Mouse (Mus musculus) hindbrain, postnatal 0 days (tissue): ENCODE results near the gene Rnf217. TPM values are rescaled to one million over a fixed set of nuclear protein-coding genes. Genes with fewer than 3 reads are reported as not detected.

Experiments used
- ATAC-seq: fragments of 200-750 bp; cut with Nextera tagmentation; 2 replicates; pipeline ENCODE4 v1.8.0; 2017; ENCODE audit warnings: mild to moderate bottlenecking, moderate TSS enrichment, moderate library complexity
- DNase-seq: peaks from one replicate; pipeline ENCODE4 v3.0.0-alpha.2; 2015; ENCODE audit warnings: low spot score
- H3K27ac ChIP-seq: fragments of 300-500 bp; sonication (generic); 2 replicates; pipeline ENCODE4 v1.5.1; 2014; ENCODE audit warnings: mild to moderate bottlenecking
- H3K27me3 ChIP-seq: fragments of 300-500 bp; sonication (generic); 2 replicates; pipeline ENCODE4 v1.6.1; 2014; ENCODE audit warnings: low read length, mixed read lengths; ENCODE audit not compliant: insufficient read depth
- H3K36me3 ChIP-seq: fragments of 300-500 bp; sonication (generic); 2 replicates; pipeline ENCODE4 v1.6.1; 2014; ENCODE audit warnings: low read length, mixed read lengths; ENCODE audit not compliant: insufficient read depth
- H3K4me1 ChIP-seq: fragments of 300-500 bp; sonication (generic); 2 replicates; pipeline ENCODE4 v1.6.1; 2014; ENCODE audit warnings: antibody characterized with exemption, low read length, mixed read lengths; ENCODE audit not compliant: insufficient read depth
- H3K4me2 ChIP-seq: fragments of 300-500 bp; sonication (generic); 2 replicates; pipeline ENCODE4 v1.6.1; 2014; ENCODE audit warnings: low read depth, mild to moderate bottlenecking, low read length, moderate library complexity, mixed read lengths
- H3K4me3 ChIP-seq: fragments of 300-500 bp; sonication (generic); 2 replicates; pipeline ENCODE4 v1.5.1; 2014; ENCODE audit warnings: low read length
- H3K9ac ChIP-seq: fragments of 300-500 bp; sonication (generic); replicated peaks from 2 replicates; pipeline ENCODE4 v1.6.1; 2014; ENCODE audit warnings: mild to moderate bottlenecking, low read length, moderate library complexity, mixed read lengths
- H3K9me3 ChIP-seq: fragments of 300-500 bp; sonication (generic); 2 replicates; pipeline ENCODE4 v1.6.1; 2016; ENCODE audit warnings: low read length, mixed read lengths
- CTCF ChIP-seq: IDR thresholded peaks from 2 replicates; pipeline ENCODE4 v1.5.1; 2016; ENCODE audit warnings: antibody characterized with exemption, control low read depth, low read depth
- WGBS: fragments of 180-500 bp; shearing (Covaris S2); extraction: QIAGEN DNeasy Blood & Tissue Kit; methylation state at CpG from one replicate; pipeline ENCODE4 v1.1.7; 2014; 5-methylcytosine and 5-hydroxymethylcytosine counted together
- polyA plus RNA-seq: library from polyadenylated mRNA; unstranded; fragments of >200 nt; fragmentation: Nextera tagmentation; extraction: Ambion mirVana; gene quantifications from 2 replicates; pipeline ENCODE4 v1.2.1, GENCODE M21; 2015
- total RNA-seq: library from RNA; depleted of rRNA; stranded (reverse); fragments of >200 nt; gene quantifications from 2 replicates; pipeline ENCODE4 v1.2.3, GENCODE M21; 2014; rRNA removed

The Rnf217 gene
- total RNA-seq, result 10.5 and 11.2 TPM in 2 replicates
- polyA plus RNA-seq, result 1.8 TPM in 2 replicates

DNA sequence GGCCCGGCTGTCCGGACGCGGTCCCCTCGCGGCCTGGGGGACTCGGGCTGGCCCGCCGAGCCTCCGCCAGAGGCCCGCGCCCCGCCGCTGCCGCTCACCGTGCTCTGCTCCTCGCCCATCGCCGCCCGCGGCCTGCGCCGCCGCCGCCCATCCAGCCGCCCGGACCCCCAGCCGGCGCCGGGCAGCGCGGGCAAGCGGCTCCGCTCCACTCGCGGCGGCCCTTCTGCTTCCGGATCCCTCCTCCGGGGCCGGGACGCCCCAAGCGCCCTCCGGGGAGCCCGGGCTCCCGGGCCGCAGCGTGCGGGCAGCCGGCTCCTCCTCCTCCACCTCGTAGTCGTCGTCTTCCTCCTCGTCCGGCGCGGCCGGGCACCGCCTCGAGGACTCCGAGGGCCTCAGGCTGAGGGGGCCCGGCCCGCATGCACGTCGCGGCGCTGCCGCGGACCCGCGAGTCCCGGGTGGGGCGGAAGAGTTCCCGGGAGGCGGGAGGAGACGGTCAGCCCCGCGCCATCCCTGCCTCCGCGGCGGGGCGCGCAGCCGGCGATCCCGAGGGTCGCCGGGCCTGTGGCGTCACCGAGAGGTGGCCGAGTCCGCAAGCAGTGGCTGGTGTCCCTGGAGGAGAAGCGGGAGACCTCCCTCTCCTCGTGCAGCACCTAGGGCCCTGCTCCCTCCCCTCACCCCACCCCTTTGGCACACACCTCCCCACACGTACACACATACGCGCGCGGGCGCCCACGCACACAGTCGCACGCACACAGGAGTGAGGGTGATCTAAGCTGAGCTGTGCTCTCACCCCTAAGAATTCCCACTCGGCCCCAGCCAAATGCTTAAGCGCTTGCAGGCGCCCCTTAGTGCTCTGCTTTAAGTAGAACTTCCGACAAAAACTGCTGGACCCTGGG is at the start of gene Rnf217:
Gene Rnf217, minus strand, starts transcription at position 119 of the 896 bp plus-strand sequence.
- TF ChIP-seq CTCF, result no peak
- ATAC-seq (peak; percentile 88), DNase-seq (peak; percentile 77)
- Histone ChIP-seq H3K4me1 (peaks cover 21% of the 10 kb centered on the region), H3K27ac (peak within 1 kb of the TSS; percentile 86), H3K27me3 (no peaks in the 10 kb centered on the region), H3K4me2 (peak within 1 kb of the TSS; percentile 81), H3K9me3 (no peaks in the 10 kb centered on the region), H3K36me3 (no peaks in the 10 kb centered on the region), H3K4me3 (peak within 1 kb of the TSS; percentile 89), H3K9ac (peak within 1 kb of the TSS; percentile 94)
- WGBS, result under 1% methylated on average over 80 of the region's 106 CpGs

DNA sequence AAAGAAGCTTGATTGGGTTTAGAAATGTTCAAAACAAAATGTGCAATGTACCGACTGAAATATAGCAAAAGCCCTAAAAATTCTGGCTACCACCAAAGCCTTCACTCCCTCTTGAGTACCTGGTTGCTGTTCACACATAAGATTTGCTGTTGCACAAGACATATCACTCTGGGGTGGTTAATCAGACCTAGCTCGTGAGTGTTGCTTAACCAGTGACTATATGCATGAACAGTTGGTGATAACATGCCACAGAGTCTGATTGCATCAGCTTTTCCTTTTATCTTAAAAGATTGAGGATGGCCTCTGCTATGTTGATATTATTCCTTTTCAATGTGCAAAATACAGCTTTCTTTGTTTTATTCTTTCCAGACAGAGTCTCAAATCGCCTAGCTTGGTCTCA is 38.3 kb upstream of the Rnf217 start:
- Histone ChIP-seq H3K9me3 (no peaks in the 10 kb centered on the region), H3K4me3 (no peak overlapping the region), H3K4me1 (no peaks in the 10 kb centered on the region), H3K9ac (no peak overlapping the region), H3K36me3 (no peaks in the 10 kb centered on the region), H3K27me3 (no peaks in the 10 kb centered on the region), H3K4me2 (no peak overlapping the region), H3K27ac (no peak overlapping the region)
- ATAC-seq, result no peak
- TF ChIP-seq CTCF, result no peak
- no peak for DNase-seq
- WGBS, result 89% methylated on average over 3 of the region's 3 CpGs

DNA sequence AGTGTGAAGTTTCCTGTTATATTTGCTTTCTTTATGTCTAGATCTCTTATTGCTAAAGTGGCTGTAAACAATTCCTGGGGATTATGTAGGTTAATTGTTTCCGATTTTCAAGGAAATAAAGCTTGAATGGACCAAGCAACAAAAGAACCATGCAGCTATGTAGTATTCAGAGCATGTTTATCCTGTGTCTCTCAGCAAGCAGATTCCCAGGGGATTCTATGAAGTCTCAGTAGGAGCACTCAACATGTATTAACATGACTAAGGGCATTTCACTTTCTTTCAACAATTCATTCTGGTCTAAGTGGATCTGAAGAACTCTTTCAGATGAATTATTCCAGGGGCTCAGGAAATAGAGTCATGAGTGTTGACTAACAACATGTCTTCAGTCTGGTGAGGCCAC is 37.1 kb upstream of the Rnf217 start:
- Histone ChIP-seq H3K9me3 (no peaks in the 10 kb centered on the region), H3K4me1 (no peaks in the 10 kb centered on the region), H3K27ac (no peak overlapping the region), H3K9ac (no peak overlapping the region), H3K27me3 (no peaks in the 10 kb centered on the region), H3K4me2 (no peak overlapping the region), H3K36me3 (no peaks in the 10 kb centered on the region), H3K4me3 (no peak overlapping the region)
- TF ChIP-seq CTCF, result no peak
- DNase-seq, result no peak
- ATAC-seq, result no peak
- WGBS, result 33% methylated on average over 1 of the region's 1 CpGs

DNA sequence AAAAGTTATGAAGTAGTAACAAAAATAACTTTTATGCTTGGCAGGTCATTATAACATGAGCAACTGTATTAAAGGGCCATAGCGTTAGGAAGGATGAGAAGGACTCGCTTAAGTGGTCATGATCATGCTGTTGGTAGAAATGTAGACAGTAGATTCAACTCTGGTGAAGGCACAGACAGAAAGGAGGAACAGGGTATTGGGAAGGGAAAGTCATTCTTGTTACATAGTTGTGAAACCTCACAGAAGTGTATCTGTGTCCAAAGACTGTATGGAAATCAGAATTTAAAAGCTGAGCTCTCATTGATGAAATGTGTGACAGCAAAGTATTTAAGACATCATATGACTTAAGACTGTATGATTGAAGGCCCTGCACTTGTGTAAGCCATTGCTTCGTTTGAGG is 26.1 kb upstream of the Rnf217 start:
- Histone ChIP-seq H3K36me3 (no peaks in the 10 kb centered on the region), H3K27me3 (no peaks in the 10 kb centered on the region), H3K4me3 (no peak overlapping the region), H3K27ac (no peak overlapping the region), H3K4me2 (no peak overlapping the region), H3K9ac (no peak overlapping the region), H3K9me3 (no peaks in the 10 kb centered on the region), H3K4me1 (no peaks in the 10 kb centered on the region)
- 89% methylated on average over 3 of the region's 3 CpGs for WGBS
- ATAC-seq (no peak), DNase-seq (no peak)
- no peak for TF ChIP-seq CTCF

DNA sequence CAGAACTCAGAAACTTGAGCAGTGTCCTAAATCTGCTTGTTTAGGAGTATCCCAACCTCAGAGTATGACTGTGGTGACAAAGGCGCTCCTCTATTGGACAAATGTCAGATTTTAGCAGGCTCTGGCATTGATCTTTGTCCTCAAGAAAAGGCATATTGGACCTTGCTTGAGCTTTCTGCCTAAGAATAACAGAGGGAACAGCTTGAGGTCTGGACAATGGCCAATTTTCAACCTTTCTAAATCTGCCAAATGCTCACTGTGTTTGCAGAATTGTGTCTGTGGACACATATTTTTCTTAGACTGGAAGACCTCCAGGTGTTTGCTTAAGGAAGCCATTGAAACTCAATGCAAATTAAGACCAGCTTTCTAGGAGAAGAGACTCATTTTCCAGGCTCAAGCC is 23.0 kb upstream of the Rnf217 start:
- Histone ChIP-seq H3K27ac (no peak overlapping the region), H3K36me3 (no peaks in the 10 kb centered on the region), H3K4me2 (no peak overlapping the region), H3K27me3 (no peaks in the 10 kb centered on the region), H3K4me3 (no peak overlapping the region), H3K4me1 (no peaks in the 10 kb centered on the region), H3K9ac (no peak overlapping the region), H3K9me3 (no peaks in the 10 kb centered on the region)
- TF ChIP-seq CTCF, result no peak
- DNase-seq (peak; percentile 42), ATAC-seq (no peak)
- WGBS, result 54% methylated on average over 1 of the region's 1 CpGs

DNA sequence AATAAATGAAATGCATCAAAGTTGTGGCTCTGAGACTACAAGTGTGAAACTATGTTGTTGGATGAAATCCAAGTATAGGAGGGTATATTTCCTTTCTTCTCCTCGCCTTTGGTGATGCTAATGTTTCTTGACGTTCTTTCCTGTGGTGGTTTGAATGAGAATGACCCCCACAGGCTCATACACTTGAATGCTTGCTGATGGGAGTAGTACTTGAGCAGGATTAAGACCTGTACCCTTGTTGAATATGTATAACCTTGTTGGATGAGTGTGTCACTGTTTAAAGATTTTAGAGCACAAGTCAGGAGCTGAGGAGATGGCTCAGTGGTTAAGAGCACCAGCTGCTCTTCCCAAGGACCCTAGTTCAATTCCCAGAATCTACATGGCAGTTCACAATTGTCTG is 6.4 kb upstream of the Rnf217 start:
- Histone ChIP-seq H3K27ac (no peak overlapping the region), H3K4me3 (no peak overlapping the region), H3K36me3 (no peaks in the 10 kb centered on the region), H3K9me3 (no peaks in the 10 kb centered on the region), H3K4me1 (no peaks in the 10 kb centered on the region), H3K4me2 (no peak overlapping the region), H3K9ac (no peak overlapping the region), H3K27me3 (no peaks in the 10 kb centered on the region)
- ATAC-seq (no peak), DNase-seq (no peak)
- no peak for TF ChIP-seq CTCF
- WGBS, result 38% methylated on average over 2 of the region's 2 CpGs

DNA sequence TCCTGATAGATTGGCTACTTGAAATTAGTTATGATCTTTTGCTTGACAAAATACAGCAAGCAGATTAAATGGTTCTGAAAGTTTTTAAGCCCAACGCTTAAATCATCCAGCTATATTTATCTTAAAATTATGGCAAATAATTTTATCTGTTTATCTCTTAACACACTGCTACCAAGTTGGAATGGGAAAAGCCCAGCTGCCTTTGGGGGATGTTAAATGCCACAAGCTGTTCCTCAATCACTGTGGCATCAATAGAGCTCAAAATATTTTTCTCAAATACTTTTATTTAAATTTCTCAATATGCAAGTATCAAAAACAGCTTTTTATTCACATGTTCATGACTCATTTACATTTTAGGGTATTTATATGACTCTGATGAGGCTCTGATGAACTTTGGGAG is 5.1 kb upstream of the Rnf217 start:
- H3K4me3 ChIP-seq, result no peak overlapping the region
- H3K4me2 ChIP-seq, result no peak overlapping the region
- DNase-seq (no peak), ATAC-seq (no peak)
- H3K36me3 ChIP-seq, result no peaks in the 10 kb centered on the region
- H3K9me3 ChIP-seq, result no peaks in the 10 kb centered on the region
- H3K4me1 ChIP-seq, result no peaks in the 10 kb centered on the region
- no peak for TF ChIP-seq CTCF
- H3K27me3 ChIP-seq, result no peaks in the 10 kb centered on the region
- H3K27ac ChIP-seq, result no peak overlapping the region
- no peak overlapping the region for H3K9ac ChIP-seq
- 92% methylated on average over 1 of the region's 1 CpGs for WGBS
